Mouse (Mus musculus) midbrain, embryonic 10.5 days (tissue): ENCODE data around the gene Cmtm7. TPM values are rescaled to one million over a fixed set of nuclear protein-coding genes. Genes with fewer than 3 reads are reported as not detected.

Source experiments
- DNase-seq: peaks from one replicate; pipeline ENCODE4 v3.0.0-alpha.2; 2017; ENCODE audit warnings: low spot score
- H3K27ac ChIP-seq: fragments of 300-500 bp; sonication (generic); replicated peaks from 2 replicates; pipeline ENCODE4 v1.5.1; 2016; ENCODE audit warnings: mild to moderate bottlenecking
- H3K27me3 ChIP-seq: fragments of 300-500 bp; sonication (generic); 2 replicates; pipeline ENCODE4 v1.6.1; 2016; ENCODE audit warnings: low read depth, mild to moderate bottlenecking; ENCODE audit not compliant: poor library complexity, severe bottlenecking
- H3K36me3 ChIP-seq: fragments of 300-500 bp; sonication (generic); 2 replicates; pipeline ENCODE4 v1.6.1; 2016; ENCODE audit warnings: mild to moderate bottlenecking, moderate library complexity
- H3K4me1 ChIP-seq: fragments of 300-500 bp; sonication (generic); 2 replicates; pipeline ENCODE4 v1.6.1; 2016
- H3K4me3 ChIP-seq: fragments of 300-500 bp; sonication (generic); 2 replicates; pipeline ENCODE4 v1.5.1; 2016; ENCODE audit warnings: mild to moderate bottlenecking, moderate library complexity
- H3K9me3 ChIP-seq: fragments of 300-500 bp; sonication (generic); replicated peaks from 2 replicates; pipeline ENCODE4 v1.6.1; 2016; ENCODE audit warnings: mild to moderate bottlenecking
- WGBS: fragments of 180-500 bp; shearing (Covaris S2); methylation state at CpG from one replicate; pipeline ENCODE4 v1.1.7; 2016; 5-methylcytosine and 5-hydroxymethylcytosine counted together
- polyA plus RNA-seq: library from polyadenylated mRNA; unstranded; fragments of >200 nt; fragmentation: Nextera tagmentation; extraction: Ambion mirVana; gene quantifications from 2 replicates; pipeline ENCODE4 v1.2.1, GENCODE M21; 2016

Cmtm7 gene
- 75.6 and 88.2 TPM in 2 replicates for polyA plus RNA-seq

- H3K4me1 ChIP-seq: peaks cover 40% of the 10 kb centered on the region
- peak within 1 kb of the TSS; percentile 90 for H3K27ac ChIP-seq
- H3K36me3 ChIP-seq: no peaks in the 10 kb centered on the region
- no peaks in the 10 kb centered on the region; the same call in 1 of the 2 replicates for H3K9me3 ChIP-seq
- H3K4me3 ChIP-seq: peak within 1 kb of the TSS; percentile 72
- H3K27me3 ChIP-seq: peaks cover 9% of the 10 kb centered on the region; the same call in 1 of the 2 replicates
- 1% methylated on average over 54 of the region's 54 CpGs for WGBS
- DNase-seq: peak; percentile 85
Observed at GRCm38 (mm10) chr9:114781526-114782212, at the start of gene Cmtm7. Gene Cmtm7 (minus strand): TSS chr9:114781856.

DNA sequence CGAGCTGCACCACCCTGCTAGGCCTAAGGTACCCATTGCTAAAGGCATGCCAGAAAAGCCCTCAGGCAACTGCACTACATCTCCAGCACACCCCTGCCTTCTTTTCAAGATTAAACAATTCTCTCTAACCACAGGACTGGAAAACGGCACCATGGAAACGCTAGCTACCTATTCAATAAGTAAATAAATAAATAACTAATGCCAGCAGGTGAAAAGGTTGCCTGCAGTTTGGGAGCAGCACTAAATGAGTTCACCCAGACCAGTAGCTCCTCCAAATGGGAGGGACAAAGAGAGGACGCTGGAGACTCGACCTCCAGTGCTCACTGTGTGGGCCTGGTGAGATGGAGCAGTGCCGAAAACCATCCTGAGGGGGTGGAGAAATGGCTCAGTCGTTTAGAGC is 48.7 kb upstream of the Cmtm7 start:
- Histone ChIP-seq H3K27me3 (no peaks in the 10 kb centered on the region), H3K27ac (no peak overlapping the region), H3K4me3 (no peak overlapping the region), H3K36me3 (0 out of 2 replicates have a peak, but pooled peaks cover 7% of the 10 kb centered on the region), H3K4me1 (peaks cover 13% of the 10 kb centered on the region), H3K9me3 (no peaks in the 10 kb centered on the region)
- DNase-seq: no peak
- WGBS: 61% methylated on average over 7 of the region's 7 CpGs

GRCm38 (mm10) chr9:114829669-114830068 is 48.0 kb upstream of the Cmtm7 start:
- 91% methylated on average over 8 of the region's 8 CpGs for WGBS

GRCm38 (mm10) chr9:114828377-114828776 is 46.7 kb upstream of the Cmtm7 start:
- Histone ChIP-seq H3K4me1 (peaks cover 13% of the 10 kb centered on the region), H3K27ac (no peak overlapping the region), H3K4me3 (no peak overlapping the region), H3K36me3 (0 out of 2 replicates have a peak, but pooled peaks cover 7% of the 10 kb centered on the region), H3K9me3 (no peaks in the 10 kb centered on the region), H3K27me3 (no peaks in the 10 kb centered on the region)
- 98% methylated on average over 6 of the region's 6 CpGs for WGBS
- no peak for DNase-seq

More at GRCm38 (mm10) chr9:114829669-114830068, 48.0 kb upstream of the Cmtm7 start:
- Histone ChIP-seq H3K27me3 (no peaks in the 10 kb centered on the region), H3K4me3 (no peak overlapping the region), H3K9me3 (no peaks in the 10 kb centered on the region), H3K36me3 (0 out of 2 replicates have a peak, but pooled peaks cover 7% of the 10 kb centered on the region), H3K27ac (no peak overlapping the region), H3K4me1 (peaks cover 13% of the 10 kb centered on the region)
- DNase-seq: no peak

DNA sequence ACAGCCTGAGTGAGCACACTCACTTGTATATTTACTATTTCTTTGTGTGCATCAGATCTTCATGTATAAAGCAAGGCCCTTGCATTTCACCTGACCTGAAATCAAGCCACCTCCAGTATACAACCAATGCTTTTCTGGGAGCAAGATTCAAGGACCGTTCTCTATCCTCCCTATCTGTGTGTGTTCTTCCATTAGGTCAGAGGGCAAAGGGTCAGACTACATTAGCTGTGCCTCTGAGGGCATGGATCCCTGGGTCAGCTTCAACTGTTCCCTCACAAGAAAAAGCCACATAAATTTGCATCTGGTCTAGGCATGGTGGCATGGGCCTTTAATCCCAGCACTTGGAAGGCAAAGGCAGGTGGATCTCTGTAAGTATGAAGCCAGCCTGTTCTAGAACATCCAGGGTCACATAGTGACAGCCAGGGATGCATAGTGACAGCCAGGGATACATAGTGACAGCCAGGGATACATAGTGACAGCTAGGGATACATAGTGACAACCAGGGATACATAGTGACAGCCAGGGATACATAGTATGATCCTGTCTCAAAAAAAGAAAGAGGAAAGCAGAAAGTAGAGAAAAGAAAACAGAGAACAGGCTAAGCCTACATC is 45.7 kb upstream of the Cmtm7 start:
- Histone ChIP-seq H3K4me1 (peaks cover 13% of the 10 kb centered on the region), H3K27ac (no peak overlapping the region), H3K4me3 (no peak overlapping the region), H3K27me3 (no peaks in the 10 kb centered on the region), H3K9me3 (no peaks in the 10 kb centered on the region), H3K36me3 (0 out of 2 replicates have a peak, but pooled peaks cover 7% of the 10 kb centered on the region)
- WGBS: 65% methylated on average over 1 of the region's 1 CpGs
- no peak for DNase-seq

DNA sequence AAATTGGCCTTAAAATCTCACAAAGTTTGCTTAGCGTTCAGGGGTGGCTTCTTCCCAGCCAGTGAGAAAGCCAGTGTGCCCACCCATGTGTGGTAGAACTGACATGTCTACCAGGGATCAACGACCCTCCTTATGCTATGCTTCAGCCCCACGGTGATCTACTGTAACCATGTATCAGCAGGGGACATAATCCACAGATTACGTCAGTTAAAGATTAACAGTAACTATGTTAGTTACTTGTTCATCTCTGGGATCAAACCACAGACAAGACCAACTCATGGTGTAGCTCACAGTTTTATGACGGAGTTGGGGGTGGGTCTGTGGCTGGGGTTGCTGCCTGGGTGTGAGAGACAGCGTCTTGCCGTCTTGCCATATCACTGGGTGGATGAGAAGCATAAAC is 42.5 kb upstream of the Cmtm7 start:
- H3K4me3 ChIP-seq: no peak overlapping the region
- H3K36me3 ChIP-seq: peaks cover 9% of the 10 kb centered on the region; the same call in 1 of the 2 replicates
- no peak overlapping the region for H3K27ac ChIP-seq
- peaks cover 7% of the 10 kb centered on the region for H3K4me1 ChIP-seq
- no peaks in the 10 kb centered on the region for H3K9me3 ChIP-seq
- no peaks in the 10 kb centered on the region for H3K27me3 ChIP-seq
- WGBS: 93% methylated on average over 7 of the region's 7 CpGs
- no peak for DNase-seq

DNA sequence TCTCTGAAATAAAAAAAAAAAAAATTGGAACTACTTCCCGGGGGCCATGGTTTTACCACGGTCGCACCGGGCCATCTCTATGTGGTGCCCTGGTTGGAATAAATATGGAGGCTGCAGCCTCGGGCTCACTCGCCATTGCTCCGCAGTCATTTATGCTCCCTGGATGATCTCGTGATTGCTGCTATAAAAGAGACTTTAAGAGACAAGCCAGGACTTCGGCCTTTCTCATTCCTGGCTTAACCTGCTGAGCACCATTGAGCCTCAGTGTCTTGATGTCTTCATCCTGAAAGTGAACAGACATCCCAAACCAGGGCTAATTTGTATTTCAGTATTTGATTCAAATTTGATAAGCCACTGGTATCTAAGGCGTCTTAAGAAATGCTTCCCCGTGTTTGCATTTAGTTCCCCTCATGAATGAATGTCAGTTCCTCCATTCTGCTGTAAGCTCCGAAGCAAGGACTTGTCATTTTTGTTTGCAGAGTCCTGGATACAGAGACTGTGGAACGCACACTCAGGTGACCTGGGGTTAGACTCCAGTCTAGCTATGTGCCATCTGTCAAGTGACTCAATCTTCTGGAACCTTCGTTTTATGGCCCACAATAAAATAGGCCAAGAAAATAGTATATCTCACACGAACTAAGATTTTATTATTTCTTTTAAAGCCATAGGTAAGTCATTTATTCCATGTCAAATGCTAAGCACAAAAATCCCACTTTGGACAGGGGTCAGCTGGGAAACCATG is 40.1 kb upstream of the Cmtm7 start:
- Histone ChIP-seq H3K4me3 (no peak overlapping the region), H3K27me3 (no peaks in the 10 kb centered on the region), H3K36me3 (peaks cover 3% of the 10 kb centered on the region; the same call in 1 of the 2 replicates), H3K4me1 (no peaks in the 10 kb centered on the region), H3K27ac (no peak overlapping the region), H3K9me3 (no peaks in the 10 kb centered on the region)
- 93% methylated on average over 15 of the region's 15 CpGs for WGBS
- no peak for DNase-seq

DNA sequence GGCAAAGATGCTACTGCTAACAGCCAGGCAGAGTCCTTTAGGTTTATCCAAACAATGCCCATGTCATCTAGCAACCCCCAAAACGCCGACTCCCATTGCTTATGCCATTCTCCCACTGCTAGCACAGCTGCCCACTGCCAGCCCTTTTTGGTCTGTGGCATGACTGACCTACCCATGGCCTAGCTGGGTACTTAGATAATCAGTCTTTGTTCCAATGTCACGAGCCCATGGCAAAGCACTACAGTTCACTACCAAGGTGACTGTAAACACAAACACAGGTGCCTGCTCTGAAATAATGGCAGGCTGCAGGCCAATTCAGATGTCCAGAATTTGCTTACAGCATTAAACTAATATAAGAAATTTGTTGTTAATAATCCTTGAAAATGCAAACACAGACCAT is 37.3 kb upstream of the Cmtm7 start:
- H3K9me3 ChIP-seq: no peaks in the 10 kb centered on the region
- H3K36me3 ChIP-seq: peaks cover 6% of the 10 kb centered on the region; the same call in 1 of the 2 replicates
- no peak overlapping the region for H3K27ac ChIP-seq
- no peaks in the 10 kb centered on the region for H3K27me3 ChIP-seq
- H3K4me1 ChIP-seq: peaks cover 4% of the 10 kb centered on the region; the same call in 1 of the 2 replicates
- H3K4me3 ChIP-seq: no peak overlapping the region
- 91% methylated on average over 3 of the region's 3 CpGs for WGBS
- no peak for DNase-seq

- Histone ChIP-seq H3K36me3 (peaks cover 6% of the 10 kb centered on the region; the same call in 1 of the 2 replicates), H3K4me3 (no peak overlapping the region), H3K27me3 (no peaks in the 10 kb centered on the region), H3K4me1 (peaks cover 4% of the 10 kb centered on the region), H3K27ac (no peak overlapping the region), H3K9me3 (no peaks in the 10 kb centered on the region)
- 84% methylated on average over 7 of the region's 7 CpGs for WGBS
- DNase-seq: no peak
Observed at GRCm38 (mm10) chr9:114817012-114817411, 35.4 kb upstream of the Cmtm7 start.

GRCm38 (mm10) chr9:114816121-114816520 is 34.5 kb upstream of the Cmtm7 start:
- H3K4me3 ChIP-seq: no peak overlapping the region
- H3K27me3 ChIP-seq: no peaks in the 10 kb centered on the region
- DNase-seq: no peak
- H3K27ac ChIP-seq: no peak overlapping the region
- H3K36me3 ChIP-seq: peaks cover 6% of the 10 kb centered on the region; the same call in 1 of the 2 replicates
- no peaks in the 10 kb centered on the region for H3K9me3 ChIP-seq
- H3K4me1 ChIP-seq: peaks cover 13% of the 10 kb centered on the region
- WGBS: 97% methylated on average over 7 of the region's 7 CpGs

- H3K9me3 ChIP-seq: no peaks in the 10 kb centered on the region
- no peak for DNase-seq
- H3K4me3 ChIP-seq: no peak overlapping the region
- H3K4me1 ChIP-seq: peaks cover 17% of the 10 kb centered on the region
- H3K36me3 ChIP-seq: peaks cover 4% of the 10 kb centered on the region; the same call in 1 of the 2 replicates
- peak overlapping the region; percentile 46; the same call in 1 of the 2 replicates for H3K27ac ChIP-seq
- H3K27me3 ChIP-seq: no peaks in the 10 kb centered on the region
- 76% methylated on average over 4 of the region's 4 CpGs for WGBS
Observed at GRCm38 (mm10) chr9:114815315-114815714, 33.7 kb upstream of the Cmtm7 start.

- H3K4me3 ChIP-seq: no peak overlapping the region
- H3K27me3 ChIP-seq: no peaks in the 10 kb centered on the region
- WGBS: 92% methylated on average over 4 of the region's 4 CpGs
- H3K27ac ChIP-seq: no peak overlapping the region; the same call in 1 of the 2 replicates
- H3K36me3 ChIP-seq: peaks cover 3% of the 10 kb centered on the region; the same call in 1 of the 2 replicates
- no peak for DNase-seq
- no peaks in the 10 kb centered on the region for H3K9me3 ChIP-seq
- peaks cover 17% of the 10 kb centered on the region for H3K4me1 ChIP-seq
Observed at GRCm38 (mm10) chr9:114812001-114812400, 30.3 kb upstream of the Cmtm7 start.
